Mouse (Mus musculus): ENCODE results near the gene Gm3278. TPM values are rescaled to one million over a fixed set of nuclear protein-coding genes. Genes with fewer than 3 reads are reported as not detected.
"Not testable (repeated sequence)": the region's sequence is repeated elsewhere in the genome, so short reads cannot be mapped to it uniquely, and the experiment has no call there.

Gene Gm3278
- 0.09 TPM in 1 of 2 replicates, not detected in the other for polyA plus RNA-seq (2012; rRNA removed)
- not detected in 2 replicates for polyA plus RNA-seq (2014; fragmentation: Nextera tagmentation; extraction: Ambion mirVana)

DNA sequence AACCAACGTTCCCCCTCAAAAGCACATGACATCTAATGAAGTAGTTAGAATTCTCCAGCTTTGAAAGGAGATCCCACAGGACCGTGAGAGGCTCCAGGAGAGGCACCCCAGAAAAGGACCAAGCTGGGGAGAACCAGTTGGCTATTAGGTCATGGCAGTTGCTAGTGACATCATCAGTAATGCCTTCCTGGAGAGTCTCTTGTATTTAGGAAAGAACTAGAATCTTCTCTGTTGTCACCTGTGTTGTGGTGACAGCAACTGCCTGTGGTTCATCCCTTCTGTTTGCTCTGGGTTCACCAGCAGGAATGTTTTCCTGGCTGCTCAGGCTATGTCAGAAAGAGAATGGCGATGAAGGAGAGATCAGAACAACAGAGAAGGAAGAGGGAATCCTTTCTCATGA is at the start of gene Gm3278:
Gm3278 (plus strand) TSS at position 301 of the 400 bp plus-strand sequence.
- not testable (repeated sequence) for ATAC-seq (ENCODE audit: low FRiP score, low read depth); H3K27ac ChIP-seq (replicated peaks; ENCODE audit: low read depth, low read length); H3K4me2 ChIP-seq (replicated peaks; ENCODE audit: low read depth, low read length, severe bottlenecking); H3K36me3 ChIP-seq (ENCODE audit: control insufficient read depth, insufficient read depth, low read length); DNase-seq (ENCODE audit: low spot score); H3K4me3 ChIP-seq (replicated peaks; ENCODE audit: low read length); H3K9me3 ChIP-seq (ENCODE audit: control insufficient read depth, low read length); H3K9ac ChIP-seq (ENCODE audit: low read depth, low read length, severe bottlenecking); H3K4me1 ChIP-seq (ENCODE audit: control insufficient read depth, insufficient read depth, low read length); H3K27me3 ChIP-seq (ENCODE audit: control insufficient read depth, insufficient read depth, low read length)
- WGBS, result no CpG with 5 or more reads among the region's 3 CpGs

DNA sequence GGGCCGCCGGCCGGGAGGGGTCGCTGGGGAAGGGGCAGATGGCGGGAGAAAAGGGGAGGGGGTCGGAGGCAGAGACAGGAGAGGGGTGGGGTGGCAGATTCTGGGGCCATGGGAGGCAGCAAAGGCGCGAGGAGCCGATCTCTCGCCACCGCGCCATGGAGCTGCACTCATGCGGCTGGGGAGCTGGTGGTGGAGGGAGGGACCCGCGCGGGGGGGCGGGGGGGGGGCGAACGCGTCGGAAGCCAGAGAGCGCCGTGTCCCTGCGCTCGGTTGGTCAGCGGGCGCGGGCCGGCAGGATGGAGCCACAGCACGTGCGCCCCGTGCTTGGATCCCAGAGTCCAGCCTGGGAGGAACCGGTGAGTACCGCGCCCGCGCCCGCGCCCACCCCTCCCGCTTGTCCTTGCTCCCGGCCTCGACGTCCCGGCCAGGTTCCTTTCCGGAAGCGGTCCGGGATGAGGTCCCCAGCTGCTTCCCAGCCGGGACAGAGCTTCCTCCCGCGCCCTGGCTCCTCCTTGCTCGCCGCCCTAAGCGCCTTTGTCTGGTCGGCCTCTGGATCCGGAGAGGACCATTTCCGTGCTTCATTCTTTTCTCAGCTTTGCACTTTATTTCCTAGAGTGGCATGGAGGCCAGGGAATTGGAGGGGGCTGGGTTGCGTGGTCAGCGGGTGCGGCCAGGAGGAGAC is 36.8 kb upstream of the Gm3278 start, which contains the start of gene Gm3264:
Gm3264 (plus strand) TSS at position 278 of the 682 bp plus-strand sequence.
- not testable (repeated sequence) for H3K9me3 ChIP-seq (ENCODE audit: control insufficient read depth, low read length); H3K4me1 ChIP-seq (ENCODE audit: control insufficient read depth, insufficient read depth, low read length); H3K27me3 ChIP-seq (ENCODE audit: control insufficient read depth, insufficient read depth, low read length); ATAC-seq (ENCODE audit: low FRiP score, low read depth); H3K36me3 ChIP-seq (ENCODE audit: control insufficient read depth, insufficient read depth, low read length); H3K27ac ChIP-seq (replicated peaks; ENCODE audit: low read depth, low read length)
- Histone ChIP-seq H3K4me2 (replicated peaks; ENCODE audit: low read depth, low read length, severe bottlenecking) (peak within 1 kb of the TSS; percentile 47), H3K9ac (ENCODE audit: low read depth, low read length, severe bottlenecking) (peak within 1 kb of the TSS; percentile 25; the same call in 1 of the 2 replicates), H3K4me3 (replicated peaks; ENCODE audit: low read length) (peak within 1 kb of the TSS; percentile 29)
- peak; percentile 2 for DNase-seq (ENCODE audit: low spot score)
- 2% methylated on average over 17 of the region's 59 CpGs for WGBS

Other genes with a start within 250 kb of the Gm3278 start
- gene Gm3239, start 228.2 kb upstream of the Gm3278 start, polyA plus RNA-seq (2012; rRNA removed), result 0.05 TPM in 1 of 2 replicates, not detected in the other
- gene Gm3239, start 228.2 kb upstream of the Gm3278 start, polyA plus RNA-seq (2014; fragmentation: Nextera tagmentation; extraction: Ambion mirVana), result not detected in 2 replicates
- gene Gm7876, start 183.2 kb upstream of the Gm3278 start, polyA plus RNA-seq (2012; rRNA removed), result not detected in 2 replicates
- gene Gm7876, start 183.2 kb upstream of the Gm3278 start, polyA plus RNA-seq (2014; fragmentation: Nextera tagmentation; extraction: Ambion mirVana), result not detected in 2 replicates
- 0.35 and 0.42 TPM in 2 replicates for gene Gm3252, start 165.6 kb upstream of the Gm3278 start, polyA plus RNA-seq (2012; rRNA removed)
- 0.23 TPM in 1 of 2 replicates, not detected in the other for gene Gm3252, start 165.6 kb upstream of the Gm3278 start, polyA plus RNA-seq (2014; fragmentation: Nextera tagmentation; extraction: Ambion mirVana)
- gene Gm9602, start 116.1 kb upstream of the Gm3278 start, polyA plus RNA-seq (2012; rRNA removed), result not detected in 2 replicates
- not detected in 2 replicates for gene Gm9602, start 116.1 kb upstream of the Gm3278 start, polyA plus RNA-seq (2014; fragmentation: Nextera tagmentation; extraction: Ambion mirVana)
- not detected in 2 replicates for gene Gm3269, start 54.3 kb upstream of the Gm3278 start, polyA plus RNA-seq (2012; rRNA removed)
- not detected in 2 replicates for gene Gm3269, start 54.3 kb upstream of the Gm3278 start, polyA plus RNA-seq (2014; fragmentation: Nextera tagmentation; extraction: Ambion mirVana)
- 0.68 TPM in 1 of 2 replicates, not detected in the other for gene Gm3264, start 36.8 kb upstream of the Gm3278 start, polyA plus RNA-seq (2012; rRNA removed)
- gene Gm3264, start 36.8 kb upstream of the Gm3278 start, polyA plus RNA-seq (2014; fragmentation: Nextera tagmentation; extraction: Ambion mirVana), result 0.57 TPM in 1 of 2 replicates, not detected in the other
- gene Gm8297, start 91.5 kb downstream of the Gm3278 start, polyA plus RNA-seq (2012; rRNA removed), result not detected in 2 replicates
- not detected in 2 replicates for gene Gm8297, start 91.5 kb downstream of the Gm3278 start, polyA plus RNA-seq (2014; fragmentation: Nextera tagmentation; extraction: Ambion mirVana)
- gene Gm3298, start 123.5 kb downstream of the Gm3278 start, polyA plus RNA-seq (2012; rRNA removed), result not detected in 2 replicates
- gene Gm3298, start 123.5 kb downstream of the Gm3278 start, polyA plus RNA-seq (2014; fragmentation: Nextera tagmentation; extraction: Ambion mirVana), result not detected in 2 replicates
- not detected in 2 replicates for gene 4930555G01Rik, start 158.2 kb downstream of the Gm3278 start, polyA plus RNA-seq (2012; rRNA removed)
- gene 4930555G01Rik, start 158.2 kb downstream of the Gm3278 start, polyA plus RNA-seq (2014; fragmentation: Nextera tagmentation; extraction: Ambion mirVana), result not detected in 2 replicates
- 1.1 and 2.1 TPM in 2 replicates for gene Gm8281, start 178.6 kb downstream of the Gm3278 start, polyA plus RNA-seq (2012; rRNA removed)
- gene Gm8281, start 178.6 kb downstream of the Gm3278 start, polyA plus RNA-seq (2014; fragmentation: Nextera tagmentation; extraction: Ambion mirVana), result 0.32 and 0.43 TPM in 2 replicates
- gene Gm8279, start 239.1 kb downstream of the Gm3278 start, polyA plus RNA-seq (2012; rRNA removed), result not detected in 2 replicates
- not detected in 2 replicates for gene Gm8279, start 239.1 kb downstream of the Gm3278 start, polyA plus RNA-seq (2014; fragmentation: Nextera tagmentation; extraction: Ambion mirVana)

All from limb, embryonic 14.5 days (tissue).